Mouse (Mus musculus) erythroblast, embryonic 14.5 days (primary cell): ENCODE measurements around the gene Tiprl.

Experiments used
- GATA1 ChIP-seq: IDR thresholded peaks from 2 replicates; pipeline ENCODE4 v1.6.1; 2012; ENCODE audit warnings: low read length, inconsistent platforms, mixed read lengths
- TAL1 ChIP-seq: IDR thresholded peaks from 3 replicates; pipeline ENCODE4 v1.6.1; 2012; ENCODE audit warnings: low read length, inconsistent platforms, mixed read lengths

- no peak for TF ChIP-seq GATA1
- TF ChIP-seq TAL1, result no peak
Measured at GRCm38 (mm10) chr1:165248842-165249241, 12.0 kb upstream of the Tiprl start.
